Mouse (Mus musculus) urinary bladder, postnatal 36 days (tissue): Measurements from ENCODE around the gene Stat4.

ENCODE experiments used
- DNase-seq, 2 experiments: peaks; one replicate each; pipeline ENCODE4 v3.0.0; 2022; ENCODE audit warnings: low spot score in 2 of 2, mixed read lengths in 1 of 2

Gene Stat4

GRCm38 (mm10) chr1:52144907-52145306 lies 158.0 kb downstream of the Stat4 start:
- DNase-seq, result no peak

GRCm38 (mm10) chr1:52146214-52146970 lies 159.4 kb downstream of the Stat4 start:
- DNase-seq, result peak; percentile 21 to 26

GRCm38 (mm10) chr1:52147431-52147830 lies 160.5 kb downstream of the Stat4 start:
- no peak for DNase-seq

GRCm38 (mm10) chr1:52148178-52148577 lies 161.2 kb downstream of the Stat4 start:
- DNase-seq, result no peak

GRCm38 (mm10) chr1:52148696-52149095 lies 161.7 kb downstream of the Stat4 start:
- no peak for DNase-seq

- DNase-seq, result peak in 1 of 2 experiments; percentile 27
Observed at GRCm38 (mm10) chr1:52149934-52150346, 163.0 kb downstream of the Stat4 start.

- no peak for DNase-seq
Observed at GRCm38 (mm10) chr1:52150676-52151075, 163.7 kb downstream of the Stat4 start.

- DNase-seq, result no peak
Observed at GRCm38 (mm10) chr1:52151166-52151565, 164.2 kb downstream of the Stat4 start.

GRCm38 (mm10) chr1:52152369-52152768 lies 165.4 kb downstream of the Stat4 start:
- DNase-seq, result no peak

GRCm38 (mm10) chr1:52152936-52153335 lies 166.0 kb downstream of the Stat4 start:
- DNase-seq, result no peak

- peak in 1 of 2 experiments; percentile 49 for DNase-seq
Observed at GRCm38 (mm10) chr1:52154890-52155289, 167.9 kb downstream of the Stat4 start.

GRCm38 (mm10) chr1:52156351-52156750 lies 169.4 kb downstream of the Stat4 start:
- DNase-seq, result no peak
